Mouse (Mus musculus) kidney, adult 11 months (tissue): ENCODE measurements around the gene Mvb12b.

ENCODE experiments used
- DNase-seq: peaks from one replicate; pipeline ENCODE4 v3.0.0; 2022

Gene Mvb12b

GRCm38 (mm10) chr2:33717378-33717777 lies 170.4 kb downstream of the Mvb12b start:
- no peak for DNase-seq

GRCm38 (mm10) chr2:33716878-33717277 lies 170.9 kb downstream of the Mvb12b start:
- DNase-seq, result no peak

GRCm38 (mm10) chr2:33714932-33715331 lies 172.8 kb downstream of the Mvb12b start:
- no peak for DNase-seq

GRCm38 (mm10) chr2:33713580-33714260 lies 174.0 kb downstream of the Mvb12b start:
- DNase-seq, result no peak

DNA sequence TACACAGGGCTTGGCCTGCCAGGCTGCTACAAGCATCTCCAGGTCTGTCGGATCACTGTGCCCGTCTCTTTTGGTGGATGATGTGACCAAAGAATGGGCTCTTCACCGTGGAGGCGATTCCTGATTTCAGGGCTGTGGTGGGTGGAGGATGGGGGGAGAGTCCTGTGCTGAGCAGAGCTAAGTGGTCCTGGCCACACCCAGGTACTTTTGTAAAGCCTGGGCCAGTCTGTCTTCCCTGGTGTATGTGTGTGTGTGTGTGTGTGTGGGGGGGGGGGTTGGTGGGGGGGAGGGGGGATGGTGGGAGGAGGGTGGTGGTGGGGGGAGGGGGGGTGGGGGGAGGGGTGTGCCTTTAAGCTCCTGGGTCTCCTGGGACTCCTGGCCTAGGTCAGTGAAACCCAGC lies 174.9 kb downstream of the Mvb12b start:
- no peak for DNase-seq

- DNase-seq, result no peak
Observed at GRCm38 (mm10) chr2:33708831-33709230, 178.9 kb downstream of the Mvb12b start.

DNA sequence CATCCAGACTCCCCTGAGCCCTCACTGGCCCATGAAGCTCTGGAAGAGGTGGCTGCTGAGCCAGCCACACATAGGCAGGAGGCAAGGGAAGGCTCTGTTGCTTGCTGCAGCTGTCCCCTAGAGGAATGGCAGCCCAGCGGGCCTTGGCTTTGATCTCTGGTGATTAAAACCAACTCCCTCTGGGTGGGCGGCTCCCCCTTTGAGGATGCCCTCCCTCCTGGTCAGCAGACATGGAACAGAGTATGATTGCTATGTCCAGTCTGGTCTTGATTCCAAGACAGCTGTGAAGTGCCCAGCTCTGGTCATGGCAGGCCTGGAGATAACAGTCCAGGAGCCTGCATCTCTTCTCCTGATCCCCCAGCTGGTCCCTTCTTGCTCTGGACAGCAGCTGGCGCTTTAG lies 179.7 kb downstream of the Mvb12b start:
- DNase-seq, result no peak

GRCm38 (mm10) chr2:33706403-33706802 lies 181.3 kb downstream of the Mvb12b start:
- DNase-seq, result no peak

- DNase-seq, result no peak
Observed at GRCm38 (mm10) chr2:33705687-33706320, 181.9 kb downstream of the Mvb12b start.

DNA sequence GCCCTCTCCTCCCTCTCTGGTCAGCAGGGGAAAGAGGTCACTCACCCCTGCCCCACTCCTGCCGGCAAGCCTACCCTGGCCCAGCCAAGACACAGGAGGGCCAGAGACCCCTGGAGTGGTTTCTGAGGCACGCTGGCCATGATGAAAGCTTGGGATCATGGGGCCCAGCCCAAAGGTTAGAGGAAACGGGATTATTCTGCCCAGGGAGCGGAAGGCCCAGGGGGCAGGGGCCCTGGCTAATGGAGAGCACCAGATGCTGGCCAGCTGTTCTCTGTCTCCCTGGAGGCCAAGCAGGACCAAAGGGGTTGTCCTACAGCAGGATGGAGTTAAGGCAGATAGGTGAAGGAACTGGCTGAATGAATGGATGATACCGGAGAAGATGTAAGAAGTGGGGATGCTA lies 184.5 kb downstream of the Mvb12b start:
- no peak for DNase-seq

DNA sequence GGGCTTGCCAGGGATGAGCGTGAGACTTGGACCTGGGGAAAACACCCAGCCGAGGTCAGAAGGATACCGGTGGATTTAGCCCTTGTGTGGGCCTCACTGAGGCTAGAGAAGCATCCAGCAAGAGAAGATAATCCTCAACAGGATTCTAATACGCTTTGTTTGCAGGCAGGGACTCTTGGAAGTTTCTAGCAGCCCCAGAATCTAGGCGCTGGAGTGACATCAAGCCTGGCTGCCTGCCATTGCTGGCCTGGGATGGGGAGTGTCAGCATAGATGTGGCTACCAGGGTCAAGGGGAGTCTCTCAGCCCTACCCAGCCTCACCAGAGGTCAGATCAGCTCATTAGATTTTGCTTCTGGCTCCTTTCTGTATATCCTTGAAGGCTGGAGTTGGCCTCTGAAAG lies 185.0 kb downstream of the Mvb12b start:
- DNase-seq, result no peak

DNA sequence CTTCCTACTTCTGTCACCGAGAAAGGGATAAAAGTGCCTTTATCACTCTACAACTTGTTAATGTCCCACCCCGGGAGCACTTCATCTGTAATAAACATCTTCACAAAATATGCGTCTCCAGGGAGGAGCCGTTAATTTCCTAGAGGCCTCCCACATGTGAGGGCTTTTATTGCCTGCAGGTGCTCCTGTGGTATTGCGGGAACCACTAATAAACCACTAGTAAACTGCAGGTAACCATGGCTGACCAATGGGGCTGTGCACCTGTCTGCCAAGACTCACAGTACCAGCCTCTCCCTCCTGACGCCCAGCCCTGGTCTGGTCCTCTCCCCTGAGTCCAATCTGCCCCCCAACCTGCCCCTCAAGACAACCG lies 186.3 kb downstream of the Mvb12b start:
- DNase-seq, result no peak

- no peak for DNase-seq
Observed at GRCm38 (mm10) chr2:33700581-33701445, 186.9 kb downstream of the Mvb12b start.

DNA sequence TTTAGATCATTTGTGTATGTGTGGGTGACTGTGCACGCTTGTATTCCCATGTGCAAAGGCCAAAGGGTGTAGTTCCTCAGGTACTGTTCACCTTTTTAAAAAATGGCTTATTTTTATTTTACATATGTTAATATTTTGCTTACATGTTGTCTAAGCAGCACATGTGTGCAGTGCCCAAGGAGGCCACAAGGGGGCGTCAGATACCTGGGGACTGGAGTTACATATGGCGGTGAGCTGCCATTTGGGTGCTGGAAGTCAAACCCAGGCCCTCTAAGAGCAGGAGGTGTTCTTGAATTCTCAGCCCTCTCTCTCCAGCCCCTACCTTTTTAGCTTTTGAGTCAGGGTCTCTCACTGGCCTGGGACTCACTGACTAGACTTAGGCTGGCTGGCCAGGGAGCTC lies 188.8 kb downstream of the Mvb12b start:
- DNase-seq, result no peak

GRCm38 (mm10) chr2:33696428-33696827 lies 191.3 kb downstream of the Mvb12b start:
- DNase-seq, result no peak

DNA sequence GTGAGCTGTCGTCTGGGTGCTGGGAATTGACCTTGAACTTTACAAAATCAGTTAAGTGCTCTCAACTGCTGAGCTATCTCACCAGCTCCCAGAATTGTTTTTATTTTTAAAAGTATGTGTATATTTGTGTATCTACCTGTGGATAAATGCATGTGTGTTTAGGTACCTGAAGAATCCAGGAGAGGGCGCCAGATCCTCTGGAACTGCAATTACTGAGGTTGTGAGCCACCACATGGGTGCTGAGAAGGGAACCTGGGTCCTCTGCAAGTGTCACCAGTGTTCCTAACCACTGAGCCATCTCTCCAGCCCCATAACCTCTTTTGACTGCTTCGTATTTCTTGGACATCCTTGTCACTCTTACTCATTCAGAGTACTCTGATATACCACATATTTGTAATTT lies 193.8 kb downstream of the Mvb12b start:
- DNase-seq, result no peak

DNA sequence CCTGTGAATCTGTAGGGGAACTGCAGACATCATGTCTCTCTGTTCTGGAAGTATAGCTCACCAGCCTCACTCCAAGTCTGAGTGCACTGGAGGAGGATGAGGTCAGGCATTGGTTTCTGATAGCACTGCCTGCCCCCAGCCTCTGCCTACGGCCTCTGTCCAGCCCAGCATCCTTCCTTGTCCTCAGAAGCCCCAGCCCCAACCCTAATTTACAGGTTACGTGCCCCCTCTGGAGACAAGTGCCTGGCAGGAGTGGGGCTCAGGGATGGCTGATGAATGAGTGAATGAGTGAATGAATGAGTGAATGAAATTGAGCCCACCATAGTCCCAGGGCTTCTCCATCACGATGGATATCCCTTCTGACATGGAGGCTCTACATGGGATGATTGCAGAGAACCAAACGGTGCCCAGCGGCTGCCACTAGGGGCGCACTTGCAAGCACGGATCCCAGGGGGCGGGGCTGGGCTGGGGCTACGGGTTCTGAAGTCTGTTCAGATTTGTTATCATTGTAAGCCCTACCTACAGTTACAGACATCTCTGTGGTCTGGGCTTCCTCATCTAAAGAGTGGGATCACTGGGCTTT lies 197.8 kb downstream of the Mvb12b start:
- no peak for DNase-seq

DNA sequence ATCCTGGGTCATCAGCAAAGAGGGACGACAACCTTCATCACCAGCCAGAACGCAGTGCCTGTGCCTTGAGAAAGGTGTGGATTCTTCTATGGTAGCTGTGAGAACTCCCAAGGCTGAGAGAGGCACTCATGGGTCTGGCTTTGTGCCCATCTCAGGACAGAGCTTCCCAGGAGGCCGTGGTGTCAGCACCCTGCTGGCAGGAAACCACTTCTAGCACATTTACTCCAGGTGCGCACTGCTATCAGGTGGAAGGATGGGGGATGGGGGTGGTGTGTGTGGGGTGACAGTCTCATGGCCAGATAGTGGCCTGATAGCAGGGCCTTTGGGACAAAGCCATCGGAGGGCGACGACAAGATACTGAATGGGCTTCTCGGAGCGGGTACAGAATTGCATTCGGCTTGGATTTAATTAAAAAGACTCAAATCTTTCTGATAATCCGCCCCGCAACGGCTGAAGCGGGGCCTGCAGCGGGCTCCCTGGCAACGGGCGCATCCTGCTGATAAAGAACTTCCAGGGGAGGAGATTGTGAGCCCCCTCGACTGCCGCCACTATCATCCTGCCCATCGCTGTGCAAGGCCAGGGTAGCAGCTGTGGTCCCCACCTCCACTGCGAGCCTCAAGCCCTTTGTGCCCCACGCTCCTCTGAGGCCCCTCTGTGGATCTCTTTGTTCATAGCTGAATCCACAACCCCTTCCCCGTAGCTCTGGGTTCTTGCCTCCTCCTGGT lies 198.4 kb downstream of the Mvb12b start:
- DNase-seq, result no peak

DNA sequence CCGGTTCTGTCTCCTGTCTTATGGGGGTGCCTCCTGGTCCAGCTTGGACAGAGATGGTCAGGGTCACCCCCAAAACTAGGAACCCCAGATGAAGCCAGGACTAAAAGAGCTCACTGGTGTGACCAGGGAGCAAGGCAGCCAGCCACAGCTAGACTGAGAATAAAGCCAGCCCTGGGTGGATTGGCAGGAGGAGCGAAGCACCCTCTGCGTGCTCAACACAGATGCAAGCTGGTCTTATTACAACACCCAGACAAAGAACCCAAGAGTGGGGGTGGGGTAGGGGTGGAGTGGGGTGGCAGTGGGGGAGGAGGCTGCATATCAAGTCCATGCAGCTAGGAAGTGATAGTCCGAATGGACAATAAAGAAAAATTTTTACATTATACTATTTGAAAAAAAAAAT lies 204.2 kb downstream of the Mvb12b start:
- DNase-seq, result no peak

DNA sequence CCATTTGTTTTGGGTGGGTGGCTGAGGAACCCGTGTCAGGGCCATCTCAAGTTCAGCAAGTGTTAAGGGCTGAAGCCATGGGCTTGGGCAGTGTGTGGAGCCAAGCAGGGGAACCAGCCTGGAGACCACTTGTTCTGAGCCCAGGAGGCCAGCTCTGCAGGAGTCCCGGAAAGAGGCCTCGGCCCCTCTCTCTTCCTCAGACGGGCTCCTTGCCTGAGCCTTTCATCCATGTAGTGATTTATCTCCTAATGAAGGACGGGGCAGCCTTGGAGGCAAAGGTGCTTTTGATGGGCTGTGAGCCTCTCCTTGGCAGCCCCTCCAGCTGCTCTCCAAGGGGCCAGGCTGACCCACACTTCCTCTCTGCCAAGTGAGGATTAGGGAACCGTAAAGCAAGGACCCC lies 204.7 kb downstream of the Mvb12b start:
- DNase-seq, result no peak

GRCm38 (mm10) chr2:33682219-33682618 lies 205.5 kb downstream of the Mvb12b start:
- peak; percentile 38 for DNase-seq
